Mouse (Mus musculus) testis, adult 2 months (tissue): ENCODE measurements at regions not wholly inside any gene's neighbourhood (a gene's known extent, or its start where the extent isn't known, plus 50 kb on each side); places are given as distances from the start of the nearest gene placed in this dataset.

Experiments
- H3K27ac ChIP-seq: fragments of 200-500 bp; 2 replicates; pipeline ENCODE4 v1.5.1; 2012; ENCODE audit warnings: low read depth, low read length; ENCODE audit not compliant: control insufficient read depth, insufficient read depth
- H3K27me3 ChIP-seq: fragments of 200-500 bp; 2 replicates; pipeline ENCODE4 v1.6.1; 2012; ENCODE audit warnings: mild to moderate bottlenecking, low read length, moderate library complexity; ENCODE audit not compliant: control insufficient read depth, insufficient read depth
- H3K36me3 ChIP-seq: fragments of 200-500 bp; 2 replicates; pipeline ENCODE4 v1.6.1; 2012; ENCODE audit warnings: mild to moderate bottlenecking, low read length; ENCODE audit not compliant: control insufficient read depth, insufficient read depth
- H3K4me1 ChIP-seq: fragments of 200-500 bp; 2 replicates; pipeline ENCODE4 v1.6.1; 2012; ENCODE audit warnings: low read length; ENCODE audit not compliant: control insufficient read depth, insufficient read depth
- H3K4me3 ChIP-seq: fragments of 200-500 bp; 2 replicates; pipeline ENCODE4 v1.5.1; 2012; ENCODE audit warnings: low read depth, mild to moderate bottlenecking, low read length, moderate library complexity, mixed read lengths; ENCODE audit not compliant: control insufficient read depth
- CTCF ChIP-seq: fragments of 200-500 bp; IDR thresholded peaks from 2 replicates; pipeline ENCODE4 v1.5.1; 2012; ENCODE audit warnings: low read depth, mild to moderate bottlenecking, inconsistent platforms, low read length, moderate library complexity; ENCODE audit not compliant: control insufficient read depth, insufficient read depth, insufficient replicate concordance
- POLR2A ChIP-seq: fragments of 200-500 bp; IDR thresholded peaks from 2 replicates; pipeline ENCODE4 v1.6.1; 2012; ENCODE audit warnings: low read depth, mild to moderate bottlenecking, inconsistent platforms, low read length, moderate library complexity; ENCODE audit not compliant: control insufficient read depth

DNA sequence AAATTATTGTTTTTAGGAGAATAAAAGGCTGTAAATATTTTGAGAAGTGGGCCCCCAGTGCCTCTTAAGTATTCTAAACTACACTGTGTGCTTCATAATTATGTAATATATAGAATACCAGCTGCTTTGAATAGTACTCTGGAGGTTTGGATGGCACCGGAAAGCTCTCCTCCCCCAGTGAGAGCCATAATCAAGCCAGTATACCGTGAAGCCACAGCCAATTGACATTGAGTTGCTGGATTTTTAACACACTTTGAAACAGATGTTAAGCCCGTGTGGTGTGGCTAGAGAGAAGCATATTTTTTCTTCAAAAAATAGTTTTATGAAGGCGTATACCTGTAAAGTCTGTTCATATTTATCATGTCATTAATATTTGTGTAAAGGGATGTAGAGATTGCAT lies 268.9 kb downstream of the Samd5 start:
- TF ChIP-seq CTCF (no peak), POLR2A (no peak)
- Histone ChIP-seq H3K27me3 (no peaks in the 10 kb centered on the region), H3K4me1 (no peaks in the 10 kb centered on the region), H3K4me3 (no peak overlapping the region), H3K27ac (no peak overlapping the region), H3K36me3 (no peaks in the 10 kb centered on the region)

DNA sequence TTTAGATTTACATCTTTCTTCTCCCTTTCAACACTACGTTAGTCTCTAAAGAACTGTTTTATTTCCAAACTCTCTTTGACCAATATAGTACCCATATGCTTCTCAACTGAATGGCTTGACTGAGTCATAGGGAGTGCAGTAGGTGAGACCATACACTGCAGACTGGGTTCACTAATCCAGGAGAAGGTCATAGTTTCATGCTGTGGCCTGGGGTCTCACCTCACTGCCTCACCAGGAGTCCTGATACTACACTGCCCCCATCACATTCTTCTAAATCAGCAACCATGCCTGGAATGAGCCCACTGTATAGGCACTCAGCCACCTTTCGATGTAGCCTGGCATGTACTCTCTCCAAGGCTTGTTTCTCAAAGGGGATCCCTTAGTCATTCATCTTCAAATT lies 269.6 kb downstream of the Samd5 start:
- no peak overlapping the region for H3K27ac ChIP-seq
- no peak for TF ChIP-seq POLR2A
- TF ChIP-seq CTCF = no peak
- no peaks in the 10 kb centered on the region for H3K4me1 ChIP-seq
- H3K4me3 ChIP-seq = no peak overlapping the region
- H3K36me3 ChIP-seq = no peaks in the 10 kb centered on the region
- H3K27me3 ChIP-seq = no peaks in the 10 kb centered on the region

DNA sequence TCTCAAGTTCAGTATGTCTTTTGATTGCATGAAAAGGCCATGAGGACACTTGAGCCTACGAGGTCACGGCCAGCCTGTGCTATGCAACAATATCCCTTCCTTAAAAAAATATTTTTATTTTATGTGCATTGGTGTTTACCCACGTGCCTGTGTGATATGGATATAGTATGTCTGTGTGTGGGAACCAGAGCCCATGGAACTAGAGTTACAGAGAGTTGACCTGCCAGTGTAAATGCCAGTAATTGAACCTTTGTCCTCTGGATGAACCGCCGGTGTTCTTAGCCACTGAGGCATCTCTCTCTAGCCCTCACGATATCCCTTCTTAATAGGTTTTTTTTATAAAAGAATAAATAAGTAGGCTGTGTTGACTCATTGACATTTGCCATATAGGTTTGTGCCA lies 270.0 kb downstream of the Samd5 start:
- TF ChIP-seq CTCF = no peak
- TF ChIP-seq POLR2A = no peak

DNA sequence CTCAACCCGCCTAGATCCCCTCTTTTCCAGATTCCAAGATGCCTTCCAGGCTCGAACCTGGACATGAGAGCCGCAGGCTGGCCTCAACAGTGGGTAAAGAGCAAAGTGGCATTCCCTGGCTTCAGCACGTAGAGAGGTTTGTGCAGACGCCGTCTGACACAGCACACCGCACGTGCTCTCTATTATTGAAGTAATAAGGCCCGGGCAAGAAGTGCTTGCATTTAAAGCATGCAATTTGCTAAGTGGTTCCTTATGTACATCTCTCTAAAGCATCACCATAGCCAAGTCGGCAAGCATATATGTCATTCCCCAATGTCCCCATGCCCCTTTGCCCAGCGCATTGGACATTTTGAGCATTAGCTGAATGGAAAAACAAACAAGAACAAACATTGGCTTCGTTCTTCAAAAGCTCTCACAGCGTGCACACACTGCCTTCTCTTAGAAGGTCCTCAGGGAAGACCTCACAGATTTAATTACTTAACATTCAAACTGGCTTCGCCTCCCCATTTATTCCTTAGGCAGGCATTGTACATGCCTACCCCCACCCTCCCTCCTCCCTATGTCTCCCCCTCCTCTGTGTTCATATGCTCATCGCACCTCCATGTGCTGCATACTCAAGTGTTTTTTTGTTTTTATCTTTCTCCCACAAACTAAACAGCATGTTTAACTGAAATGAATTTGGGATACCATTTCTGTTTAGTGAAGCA lies 273.9 kb downstream of the Samd5 start:
- no peaks in the 10 kb centered on the region for H3K36me3 ChIP-seq
- no peak overlapping the region for H3K4me3 ChIP-seq
- no peak overlapping the region for H3K27ac ChIP-seq
- TF ChIP-seq POLR2A (no peak), CTCF (no peak)
- no peaks in the 10 kb centered on the region for H3K4me1 ChIP-seq
- no peaks in the 10 kb centered on the region for H3K27me3 ChIP-seq

More for the DNA sequence above, 270.0 kb downstream of the Samd5 start:
- H3K4me3 ChIP-seq = no peak overlapping the region
- H3K36me3 ChIP-seq = no peaks in the 10 kb centered on the region
- no peaks in the 10 kb centered on the region for H3K27me3 ChIP-seq
- H3K4me1 ChIP-seq = no peaks in the 10 kb centered on the region
- H3K27ac ChIP-seq = no peak overlapping the region

DNA sequence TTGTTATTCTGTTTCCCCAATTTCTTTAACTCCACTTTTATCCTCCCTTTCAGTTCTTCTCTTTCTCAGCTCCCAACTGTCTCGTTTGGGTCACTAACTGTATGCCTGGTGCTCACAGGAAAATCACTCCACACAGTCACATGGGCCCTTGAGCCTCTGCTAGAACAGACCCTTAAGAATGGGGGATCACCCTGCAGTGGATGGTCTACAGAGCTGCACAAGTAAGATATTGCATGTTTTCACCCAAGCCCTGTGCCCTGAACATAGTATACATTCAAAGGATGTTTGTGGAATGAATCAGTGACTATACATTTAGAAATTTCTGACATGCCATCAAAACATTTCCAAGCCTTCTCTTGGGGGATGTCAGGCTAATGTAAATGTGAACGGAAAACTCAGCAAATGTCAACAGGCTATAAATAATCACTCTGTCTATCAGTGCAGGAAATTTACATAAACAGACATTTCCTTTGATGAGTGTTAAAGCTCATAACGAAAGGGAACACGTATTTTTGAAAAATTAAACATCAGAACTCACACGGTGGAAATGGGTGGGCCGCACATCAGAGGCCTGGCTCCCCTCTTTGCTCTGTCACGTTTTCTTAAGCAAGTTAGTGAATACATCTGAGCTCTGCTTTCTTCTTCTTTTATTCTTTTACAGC lies 297.4 kb downstream of the Samd5 start:
- Histone ChIP-seq H3K36me3 (no peaks in the 10 kb centered on the region), H3K27ac (no peak overlapping the region), H3K27me3 (no peaks in the 10 kb centered on the region), H3K4me3 (no peak overlapping the region), H3K4me1 (no peaks in the 10 kb centered on the region)
- TF ChIP-seq CTCF (no peak), POLR2A (no peak)

DNA sequence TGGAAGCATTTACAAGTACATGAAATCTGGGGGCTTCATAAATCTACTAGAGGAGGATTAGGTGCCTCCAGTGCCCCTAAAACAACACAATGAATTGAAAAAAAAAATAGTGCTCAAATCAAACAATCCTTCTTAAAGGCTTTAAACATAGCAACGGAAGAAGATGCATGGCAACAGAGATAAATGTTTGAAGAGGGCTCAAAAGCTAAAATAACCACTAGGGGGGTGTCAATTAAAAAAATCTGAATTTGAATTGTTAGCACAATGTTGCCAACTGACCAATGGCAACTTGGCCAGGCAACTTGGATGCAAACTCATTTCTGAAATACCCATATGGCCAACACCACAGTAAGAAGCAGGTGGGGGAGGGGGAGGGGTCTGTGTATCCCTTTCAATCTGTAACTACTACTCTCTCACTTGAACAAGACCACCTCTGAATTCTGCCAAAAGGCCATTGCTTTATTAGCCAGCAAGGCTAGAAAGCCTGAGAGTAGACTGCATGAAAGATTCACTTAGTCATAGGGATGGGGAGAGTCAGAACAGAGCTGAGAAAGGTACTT lies 312.6 kb downstream of the Samd5 start:
- Histone ChIP-seq H3K27ac (no peak overlapping the region), H3K4me1 (no peaks in the 10 kb centered on the region), H3K36me3 (no peaks in the 10 kb centered on the region), H3K27me3 (no peaks in the 10 kb centered on the region), H3K4me3 (no peak overlapping the region)
- TF ChIP-seq CTCF (no peak), POLR2A (no peak)

DNA sequence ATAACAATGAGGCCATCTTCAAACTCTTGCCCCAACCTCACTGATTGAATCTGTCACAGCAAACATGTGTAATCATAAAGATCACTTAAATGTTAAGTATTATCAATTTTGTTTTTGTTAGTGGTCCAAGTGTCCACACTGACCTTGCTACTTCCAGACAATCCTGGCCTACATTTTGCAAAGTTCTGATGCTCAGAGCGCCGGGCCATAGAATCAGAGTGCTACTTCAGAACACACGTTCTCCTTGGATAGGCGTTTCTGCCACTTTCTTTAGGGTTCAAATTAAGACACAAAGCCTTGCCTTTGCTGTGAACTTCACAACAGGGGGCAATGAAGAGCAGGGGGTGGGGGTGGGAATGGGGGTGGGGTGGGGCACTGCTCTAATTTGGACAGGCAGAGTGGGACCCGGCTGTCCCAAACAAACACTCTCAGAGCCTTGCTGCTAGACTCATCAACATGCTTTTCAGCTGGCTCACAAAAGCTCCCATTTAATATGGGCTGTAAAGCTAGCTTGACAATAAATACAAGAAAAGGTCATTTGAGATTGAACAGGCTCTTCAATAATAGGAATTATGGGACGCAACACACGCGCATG lies 336.7 kb downstream of the Samd5 start:
- Histone ChIP-seq H3K27ac (no peak overlapping the region), H3K4me3 (peak overlapping the region; percentile 10; the same call in 1 of the 2 replicates), H3K27me3 (no peaks in the 10 kb centered on the region), H3K36me3 (no peaks in the 10 kb centered on the region), H3K4me1 (peaks cover 2% of the 10 kb centered on the region; the same call in 1 of the 2 replicates)
- TF ChIP-seq POLR2A (no peak), CTCF (no peak)
